Mouse (Mus musculus) ZHBTc4 (cell line): ENCODE results near the gene Ccdc88b.

Experiments
- DNase-seq: peaks from one replicate; pipeline ENCODE4 v3.0.0-alpha.2; 2011; ENCODE audit warnings: low read depth, low spot score

The Ccdc88b gene

DNA sequence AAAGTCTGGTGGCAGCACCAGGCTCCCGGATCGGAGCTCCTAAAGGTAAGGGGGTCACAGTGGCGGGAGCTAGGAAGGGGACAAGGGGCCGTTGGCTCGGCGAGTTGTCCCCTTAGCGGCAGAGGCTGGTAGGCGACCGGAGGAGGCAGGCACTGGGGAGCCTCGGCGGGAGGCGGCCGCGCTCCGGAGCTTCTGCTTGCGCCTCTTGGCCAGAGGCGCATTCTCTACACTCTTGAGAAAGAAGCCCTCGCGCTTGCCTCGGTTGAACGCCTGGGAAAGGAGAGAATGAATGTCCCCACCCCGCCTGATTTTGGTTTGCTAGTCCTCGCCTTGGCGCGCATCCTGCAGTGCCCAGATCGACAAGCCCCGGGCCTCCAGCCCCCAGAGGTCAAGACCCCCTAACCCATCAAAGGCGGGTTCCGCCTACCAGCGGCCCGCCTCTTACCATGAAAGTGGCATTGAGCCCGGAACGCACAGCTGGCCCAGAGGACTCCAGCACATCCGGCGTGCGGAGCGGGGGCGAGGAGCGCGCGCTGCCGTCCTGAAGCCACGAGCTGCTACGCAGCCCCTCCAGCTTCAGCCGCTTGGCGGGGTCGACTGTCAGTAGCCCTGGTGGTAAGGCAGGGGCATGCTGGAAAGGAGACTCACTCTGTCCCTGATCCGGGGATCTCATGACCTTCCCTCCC lies 28.0 kb downstream of the Ccdc88b start:
- DNase-seq, result peak; percentile 45

DNA sequence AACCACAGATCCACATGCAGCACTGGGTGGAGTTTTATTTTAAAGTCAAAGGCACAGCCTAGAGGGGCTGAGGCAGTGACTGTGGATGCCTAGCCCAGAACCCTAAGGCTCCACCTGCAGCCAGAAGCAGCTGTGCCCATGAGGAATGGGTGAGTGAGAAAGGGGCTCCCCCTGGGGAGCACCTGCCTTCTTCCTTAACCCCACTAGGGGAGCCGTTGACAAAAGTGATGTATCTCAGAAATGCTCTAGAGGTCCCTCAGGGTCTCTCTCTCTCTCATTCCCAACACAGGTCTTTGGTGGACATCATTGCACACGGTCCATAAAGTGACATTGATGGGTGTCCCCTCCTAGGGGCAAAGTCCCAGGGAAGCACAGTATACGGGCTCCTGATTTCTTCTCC lies 28.9 kb downstream of the Ccdc88b start:
- DNase-seq, result peak; percentile 49

DNA sequence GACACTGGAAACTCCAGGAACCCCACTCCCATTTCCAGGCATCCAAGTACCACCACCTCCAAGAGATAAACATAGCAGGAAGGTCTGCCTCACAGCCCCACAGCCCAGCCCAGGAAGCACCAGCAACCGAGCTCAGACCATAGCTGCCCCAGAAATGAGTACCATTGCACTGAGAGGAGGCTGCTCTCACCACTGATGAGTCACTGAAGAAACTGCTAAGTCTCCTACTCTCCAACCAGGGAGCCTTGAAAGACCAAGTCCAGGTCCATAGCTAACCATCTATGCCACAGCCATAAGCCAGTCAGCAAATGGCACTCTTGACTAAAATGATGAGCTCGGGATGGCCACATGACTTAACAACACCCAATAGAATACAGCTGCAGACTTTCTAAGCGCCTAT lies 31.4 kb downstream of the Ccdc88b start:
- no peak for DNase-seq

DNA sequence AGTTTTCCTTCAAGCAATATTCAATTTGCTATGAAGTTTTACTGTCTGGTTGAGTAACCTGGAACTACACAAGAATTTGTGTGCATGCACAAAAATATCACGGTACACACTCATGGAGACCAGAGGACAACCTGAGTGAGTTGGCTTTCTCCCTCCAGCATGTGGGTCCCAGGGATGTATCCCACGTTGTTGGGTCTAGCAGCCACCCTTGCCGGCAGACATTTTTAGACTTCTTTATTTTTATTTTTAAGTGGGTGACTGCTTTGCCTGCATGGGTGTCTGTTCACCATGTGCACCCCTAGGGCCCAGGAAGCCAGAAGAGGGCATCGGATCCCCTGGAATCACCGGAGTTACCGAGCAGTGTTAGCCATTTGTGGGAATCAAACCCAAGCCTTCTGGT lies 32.6 kb downstream of the Ccdc88b start:
- DNase-seq, result no peak

DNA sequence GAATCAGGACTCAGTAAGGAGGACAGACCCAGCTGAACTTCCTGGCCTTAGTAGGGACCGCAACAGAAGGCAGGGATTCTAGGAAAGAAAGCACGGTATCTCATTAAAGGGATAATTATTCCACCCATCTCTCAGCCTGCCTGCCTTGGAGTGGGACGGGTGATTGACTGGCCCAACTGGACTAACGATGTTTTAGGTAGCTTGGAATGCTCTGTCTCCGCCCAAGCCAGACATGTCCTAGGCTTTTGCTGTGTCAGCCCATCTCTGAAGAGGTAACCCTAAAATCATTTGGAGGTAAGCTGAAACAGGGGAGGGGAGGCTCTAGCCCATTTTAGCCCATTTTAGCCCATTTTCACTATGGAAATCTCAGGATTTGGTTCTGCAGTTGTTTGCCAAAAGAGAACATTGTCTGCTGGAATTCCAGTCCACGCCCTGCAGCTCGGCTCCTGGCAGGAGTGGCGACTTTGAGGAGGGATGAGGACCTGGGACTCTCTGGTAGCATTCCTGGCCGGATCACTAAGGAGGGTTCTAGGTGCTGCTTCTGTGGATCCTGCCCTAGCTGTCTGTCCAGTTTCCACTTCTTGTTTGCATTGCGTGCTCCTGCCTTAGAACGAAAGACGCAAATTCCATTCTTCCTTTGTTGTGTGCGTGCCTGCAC lies 37.3 kb downstream of the Ccdc88b start:
- DNase-seq, result peak; percentile 75

DNA sequence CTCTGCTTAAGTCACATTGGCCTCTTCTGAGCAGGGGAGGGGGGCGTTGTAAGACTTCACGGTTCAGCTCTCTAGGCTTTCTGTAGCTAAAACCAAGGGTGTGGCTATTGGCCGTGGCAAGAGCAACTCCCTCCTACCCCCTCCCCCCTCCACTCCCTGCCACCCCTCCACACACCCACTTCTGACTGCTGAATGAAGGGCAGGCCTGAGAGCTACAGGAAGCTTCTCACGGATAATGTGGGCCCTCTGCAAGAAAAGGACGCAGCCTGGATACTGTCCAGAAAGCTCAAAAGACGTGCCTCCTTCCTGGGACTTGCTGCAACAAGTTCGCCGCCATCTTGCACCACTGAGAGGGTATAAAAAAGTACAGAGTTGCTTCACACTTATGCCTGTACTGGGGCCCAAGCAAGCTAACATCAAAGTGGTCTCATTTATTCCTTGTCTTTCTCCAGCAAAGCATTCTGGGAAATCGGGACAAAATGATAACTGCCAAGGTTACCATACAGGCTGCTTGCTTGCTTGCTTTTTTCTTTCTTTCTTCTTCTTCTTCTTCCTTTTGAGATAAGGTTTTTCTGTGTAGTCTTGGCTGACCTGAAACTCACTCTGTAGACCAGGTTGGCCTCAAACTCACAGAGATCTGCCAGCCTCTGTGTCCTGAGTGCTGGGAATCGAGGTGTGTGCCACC lies 38.7 kb downstream of the Ccdc88b start:
- DNase-seq, result peak; percentile 82

DNA sequence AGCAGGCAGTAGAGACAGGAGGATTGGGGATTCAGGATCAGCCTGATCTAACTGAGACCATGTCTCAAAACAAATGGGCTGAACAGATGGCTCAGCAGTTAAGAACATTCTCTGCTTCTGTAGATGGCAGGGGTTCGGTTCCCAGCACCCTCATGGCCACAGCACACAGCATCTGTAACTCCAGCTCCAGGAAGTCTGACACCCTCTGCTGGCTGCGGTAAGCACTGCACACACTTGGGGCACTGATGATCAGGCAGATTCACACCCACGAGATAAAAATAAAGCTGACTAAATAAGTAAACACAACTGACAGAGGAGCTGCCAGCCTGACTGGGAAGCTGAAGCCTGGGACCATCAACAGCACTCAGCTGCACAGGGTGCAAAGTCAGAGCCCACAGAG lies 43.1 kb downstream of the Ccdc88b start:
- DNase-seq, result peak; percentile 60

DNA sequence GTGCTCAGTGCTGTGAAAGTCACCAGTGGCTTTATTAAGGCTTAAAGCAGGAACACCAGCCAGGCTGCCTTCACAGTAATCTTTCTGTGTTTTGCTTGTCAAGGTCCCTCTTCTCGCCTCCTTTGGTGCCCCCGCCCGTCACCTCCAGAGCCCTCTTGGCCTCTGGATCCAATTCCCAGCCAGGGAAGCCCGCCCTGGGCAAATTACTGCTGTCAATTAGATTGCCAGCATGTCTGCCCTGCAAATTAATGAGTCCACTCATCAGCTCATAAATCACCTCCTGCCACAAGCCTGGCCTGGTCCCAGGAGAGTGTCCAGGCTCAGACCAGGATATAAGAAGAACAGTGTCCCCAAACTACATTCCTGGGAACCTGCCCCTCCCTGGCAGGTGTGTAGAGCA lies 43.6 kb downstream of the Ccdc88b start:
- no peak for DNase-seq
